Comparison of ENCODE assay signal across 14 mouse cellular contexts in genomic region chr11:110374036-110374435, GRCm38 (mm10).
"Had no signal": no experiment of that assay in that cellular context is flagged by ENCODE, and none has a peak within 500 bp of the region (broad histone marks: within the 10 kb centered on the region; RNA-seq: fewer than 3 reads in every experiment).

No protein-coding gene starts in this region.

- DNase-seq: kidney, adult 2 months; kidney, postnatal 25 days; lung, adult 18-20 months; midbrain, embryonic 14.5 days; right cerebral cortex, postnatal 14 days had no signal

- H3K4me3 ChIP-seq: hindbrain, embryonic 15.5 days; kidney, embryonic 15.5 days; left cerebral cortex, adult 2 months; limb, embryonic 13.5 days; myocyte; neural tube, embryonic 15.5 days had no signal

- H3K27me3 ChIP-seq: kidney, embryonic 15.5 days; limb, embryonic 13.5 days; neural tube, embryonic 15.5 days had no signal

- H3K27ac ChIP-seq: hindbrain, embryonic 15.5 days; kidney, embryonic 15.5 days; left cerebral cortex, adult 2 months; limb, embryonic 13.5 days; liver, embryonic 14.5 days; neural tube, embryonic 15.5 days; stomach, postnatal 0 days had no signal

- H3K4me1 ChIP-seq: hindbrain, embryonic 15.5 days; neural tube, embryonic 15.5 days had no signal

- H3K4me2 ChIP-seq: hindbrain, embryonic 15.5 days; kidney, embryonic 15.5 days; limb, embryonic 13.5 days; neural tube, embryonic 15.5 days had no signal

- H3K36me3 ChIP-seq: hindbrain, embryonic 15.5 days; kidney, embryonic 15.5 days; limb, embryonic 13.5 days; neural tube, embryonic 15.5 days had no signal

- H3K9me3 ChIP-seq: hindbrain, embryonic 15.5 days; kidney, embryonic 15.5 days; limb, embryonic 13.5 days; neural tube, embryonic 15.5 days had no signal

- ATAC-seq: intestine, embryonic 16.5 days had no signal

- H3K9ac ChIP-seq: hindbrain, embryonic 15.5 days; kidney, embryonic 15.5 days; limb, embryonic 13.5 days; liver, embryonic 14.5 days; neural tube, embryonic 15.5 days had no signal
